Mouse (Mus musculus) kidney, postnatal 0 days (tissue): Measurements from ENCODE around the gene Cav2. TPM values are rescaled to one million over a fixed set of nuclear protein-coding genes. Genes with fewer than 3 reads are reported as not detected.

Experiments
- ATAC-seq: fragments of 200-750 bp; cut with Nextera tagmentation; replicated peaks from 2 replicates; pipeline ENCODE4 v1.8.0; 2017; ENCODE audit warnings: low read depth, moderate number of reproducible peaks, moderate TSS enrichment, moderate library complexity; ENCODE audit not compliant: low FRiP score
- DNase-seq: peaks from one replicate; pipeline ENCODE4 v3.0.0-alpha.2; 2016; ENCODE audit warnings: low spot score
- H3K27ac ChIP-seq: fragments of 300-500 bp; sonication (generic); 2 replicates; pipeline ENCODE4 v1.5.1; 2014; ENCODE audit warnings: mild to moderate bottlenecking
- H3K27me3 ChIP-seq: fragments of 300-500 bp; sonication (generic); 2 replicates; pipeline ENCODE4 v1.6.1; 2014; ENCODE audit warnings: low read length, mixed read lengths; ENCODE audit not compliant: insufficient read depth
- H3K36me3 ChIP-seq: fragments of 300-500 bp; sonication (generic); 2 replicates; pipeline ENCODE4 v1.6.1; 2014; ENCODE audit warnings: low read length, mixed read lengths; ENCODE audit not compliant: insufficient read depth
- H3K4me1 ChIP-seq: fragments of 300-500 bp; sonication (generic); replicated peaks from 2 replicates; pipeline ENCODE4 v1.6.1; 2014; ENCODE audit warnings: antibody characterized with exemption, low read length, mixed read lengths; ENCODE audit not compliant: insufficient read depth
- H3K4me2 ChIP-seq: fragments of 300-500 bp; sonication (generic); 2 replicates; pipeline ENCODE4 v1.6.1; 2014; ENCODE audit warnings: mild to moderate bottlenecking, low read length, moderate library complexity, mixed read lengths
- H3K4me3 ChIP-seq: fragments of 300-500 bp; sonication (generic); replicated peaks from 2 replicates; pipeline ENCODE4 v1.5.1; 2014; ENCODE audit warnings: low read depth, low read length
- H3K9ac ChIP-seq: fragments of 300-500 bp; sonication (generic); 2 replicates; pipeline ENCODE4 v1.6.1; 2014; ENCODE audit warnings: low read depth, low read length
- H3K9me3 ChIP-seq: fragments of 300-500 bp; sonication (generic); replicated peaks from 2 replicates; pipeline ENCODE4 v1.6.1; 2016; ENCODE audit warnings: low read length, inconsistent platforms, mixed read lengths
- CTCF ChIP-seq: IDR thresholded peaks from 2 replicates; pipeline ENCODE4 v1.5.1; 2016; ENCODE audit warnings: antibody characterized with exemption, low read depth, mild to moderate bottlenecking, moderate library complexity
- WGBS: fragments of 180-500 bp; shearing (Covaris S2); extraction: QIAGEN DNeasy Blood & Tissue Kit; methylation state at CpG from one replicate; pipeline ENCODE4 v1.1.7; 2014; 5-methylcytosine and 5-hydroxymethylcytosine counted together
- polyA plus RNA-seq: library from polyadenylated mRNA; unstranded; fragments of >200 nt; fragmentation: Nextera tagmentation; extraction: Ambion mirVana; gene quantifications from 2 replicates; pipeline ENCODE4 v1.2.1, GENCODE M21; 2015

The Cav2 gene
- 53.9 and 54.2 TPM in 2 replicates for polyA plus RNA-seq

- TF ChIP-seq CTCF: no peak
- Histone ChIP-seq H3K4me3 (peak within 1 kb of the TSS; percentile 55), H3K27me3 (no peaks in the 10 kb centered on the region), H3K4me1 (peaks cover 8% of the 10 kb centered on the region; the same call in 1 of the 2 replicates), H3K27ac (peak within 1 kb of the TSS; percentile 81), H3K4me2 (peak within 1 kb of the TSS; percentile 89), H3K36me3 (no peaks in the 10 kb centered on the region), H3K9me3 (no peaks in the 10 kb centered on the region), H3K9ac (peak within 1 kb of the TSS; percentile 55)
- under 1% methylated on average over 36 of the region's 40 CpGs for WGBS
- DNase-seq (peak; percentile 65), ATAC-seq (peak; percentile 91)
These were observed at the start of gene Cav2 for GRCm38 (mm10) chr6:17280939-17281756. Gene Cav2 (plus strand): TSS chr6:17281185.

- H3K27me3 ChIP-seq: no peaks in the 10 kb centered on the region
- no peak overlapping the region for H3K27ac ChIP-seq
- H3K9ac ChIP-seq: no peak overlapping the region
- DNase-seq (no peak), ATAC-seq (no peak)
- no peaks in the 10 kb centered on the region for H3K4me1 ChIP-seq
- H3K4me2 ChIP-seq: no peak overlapping the region
- no peak overlapping the region for H3K4me3 ChIP-seq
- TF ChIP-seq CTCF: no peak
- H3K36me3 ChIP-seq: no peaks in the 10 kb centered on the region
- 97% methylated on average over 1 of the region's 1 CpGs for WGBS
- no peaks in the 10 kb centered on the region for H3K9me3 ChIP-seq
These were observed 41.3 kb upstream of the Cav2 start for GRCm38 (mm10) chr6:17239693-17240092.

- Histone ChIP-seq H3K27me3 (no peaks in the 10 kb centered on the region), H3K27ac (no peak overlapping the region), H3K36me3 (no peaks in the 10 kb centered on the region), H3K9me3 (no peaks in the 10 kb centered on the region), H3K4me1 (no peaks in the 10 kb centered on the region), H3K4me2 (no peak overlapping the region), H3K9ac (no peak overlapping the region), H3K4me3 (no peak overlapping the region)
- 94% methylated on average over 1 of the region's 1 CpGs for WGBS
- DNase-seq (peak; percentile 22), ATAC-seq (no peak)
- no peak for TF ChIP-seq CTCF
These were observed 40.0 kb upstream of the Cav2 start for GRCm38 (mm10) chr6:17241013-17241412.

DNA sequence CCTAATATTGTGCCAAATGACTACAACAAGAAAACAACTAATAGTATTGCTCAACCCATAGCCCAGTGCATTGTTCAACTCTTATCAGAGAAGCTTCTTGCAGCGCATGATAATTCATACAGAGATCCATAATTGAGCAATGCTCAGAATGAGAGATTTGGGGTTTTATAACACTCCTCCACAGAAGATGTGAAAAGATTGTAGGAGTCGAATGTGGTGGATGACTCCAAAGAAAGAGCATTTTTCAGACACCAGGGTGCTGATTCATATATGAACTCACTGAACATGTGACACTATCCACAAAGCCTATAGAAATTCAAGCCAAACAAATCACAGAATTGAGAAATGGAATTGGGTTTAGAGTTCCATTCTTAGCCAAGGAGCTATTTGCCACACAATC, 34.0 kb upstream of the Cav2 start:
- WGBS: 95% methylated on average over 2 of the region's 2 CpGs
- no peak overlapping the region for H3K27ac ChIP-seq

GRCm38 (mm10) chr6:17247673-17248072, 33.3 kb upstream of the Cav2 start:
- H3K9me3 ChIP-seq: no peaks in the 10 kb centered on the region
- TF ChIP-seq CTCF: no peak

More for the DNA sequence above, 34.0 kb upstream of the Cav2 start:
- no peaks in the 10 kb centered on the region for H3K4me1 ChIP-seq
- DNase-seq (no peak), ATAC-seq (no peak)
- H3K27me3 ChIP-seq: no peaks in the 10 kb centered on the region
- TF ChIP-seq CTCF: no peak
- no peak overlapping the region for H3K4me3 ChIP-seq
- no peak overlapping the region for H3K4me2 ChIP-seq
- H3K36me3 ChIP-seq: no peaks in the 10 kb centered on the region
- H3K9me3 ChIP-seq: no peaks in the 10 kb centered on the region
- H3K9ac ChIP-seq: no peak overlapping the region

DNA sequence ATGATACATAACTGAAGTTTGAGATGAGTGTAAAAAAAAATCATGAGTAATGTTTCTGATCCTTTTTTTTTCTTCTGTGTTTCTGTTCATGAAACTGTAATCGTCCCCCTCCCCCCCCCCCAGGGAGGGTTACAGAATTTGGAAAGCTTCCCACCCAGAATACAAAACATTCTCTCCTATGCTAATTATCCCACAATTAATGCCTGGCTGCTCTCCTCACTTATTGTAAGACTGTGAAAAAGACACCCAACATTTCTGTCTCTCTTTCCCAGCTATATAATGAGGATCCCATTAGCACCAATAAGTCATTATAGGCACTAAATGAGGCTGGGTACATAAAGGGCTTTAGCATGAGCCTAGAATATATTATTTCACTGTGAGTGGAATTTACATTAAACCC, 32.7 kb upstream of the Cav2 start:
- Histone ChIP-seq H3K4me1 (no peaks in the 10 kb centered on the region), H3K9me3 (no peaks in the 10 kb centered on the region), H3K4me3 (no peak overlapping the region), H3K27ac (no peak overlapping the region), H3K9ac (no peak overlapping the region), H3K36me3 (no peaks in the 10 kb centered on the region), H3K27me3 (no peaks in the 10 kb centered on the region), H3K4me2 (no peak overlapping the region)
- 63% methylated on average over 1 of the region's 1 CpGs for WGBS
- no peak for ATAC-seq
- DNase-seq: no peak
- TF ChIP-seq CTCF: no peak

More at GRCm38 (mm10) chr6:17247673-17248072, 33.3 kb upstream of the Cav2 start:
- Histone ChIP-seq H3K4me1 (no peaks in the 10 kb centered on the region), H3K27ac (no peak overlapping the region), H3K4me3 (no peak overlapping the region), H3K9ac (no peak overlapping the region), H3K4me2 (no peak overlapping the region), H3K27me3 (no peaks in the 10 kb centered on the region), H3K36me3 (no peaks in the 10 kb centered on the region)
- DNase-seq (no peak), ATAC-seq (no peak)
- WGBS: 84% methylated on average over 3 of the region's 3 CpGs
